Mouse (Mus musculus): ENCODE measurements around the gene Nubp1. TPM values are rescaled to one million over a fixed set of nuclear protein-coding genes. Genes with fewer than 3 reads are reported as not detected.

The Nubp1 gene
- total and polyA plus RNA-seq, 3 experiments: 152 to 169 (median 162) TPM

DNA sequence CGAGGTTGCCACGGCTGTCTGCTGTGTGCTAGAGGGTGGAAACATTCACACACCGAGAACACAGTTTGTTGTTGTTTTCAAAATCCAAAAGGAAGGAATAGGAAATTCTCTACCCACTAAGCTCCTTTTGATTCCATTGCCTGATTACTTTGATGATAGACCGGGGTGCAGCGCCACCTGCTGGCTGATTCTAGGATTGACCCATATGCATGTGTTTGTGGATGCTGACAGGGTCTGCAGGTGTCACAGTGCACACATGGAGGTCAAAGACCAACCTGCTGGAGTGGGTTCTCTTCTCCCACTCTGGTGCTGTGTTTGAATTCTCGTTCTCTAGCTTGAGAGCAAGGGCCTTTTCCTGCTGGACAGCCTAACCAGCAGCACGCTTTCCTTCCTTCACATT is 12.6 kb upstream of the Nubp1 start (continued):
- peak; percentile 70 for TF ChIP-seq ZC3H11A (IDR thresholded peaks at IDR 0.05; ENCODE audit: low read depth, low read length)
- TF ChIP-seq POLR2A (IDR thresholded peaks at IDR 0.05; ENCODE audit: low read depth, low read length): no peak
- TF ChIP-seq BHLHE40 (IDR thresholded peaks at IDR 0.05; ENCODE audit: low read depth, low read length): no peak
- no peak for TF ChIP-seq GABPA (IDR thresholded peaks at IDR 0.05; ENCODE audit: insufficient replicate concordance, low read depth, low read length)
- TF ChIP-seq CHD2 (IDR thresholded peaks at IDR 0.05; ENCODE audit: low read length): no peak
- no peak for TF ChIP-seq MXI1 (IDR thresholded peaks at IDR 0.05; ENCODE audit: low read depth, low read length)
- TF ChIP-seq MEF2A (IDR thresholded peaks at IDR 0.05; ENCODE audit: borderline replicate concordance, low read depth, low read length): peak; percentile 24; the same call in 1 of the 2 replicates
- no peak for TF ChIP-seq TBP (conservative IDR thresholded peaks at IDR 0.05; ENCODE audit: low read depth, low read length)
- TF ChIP-seq MYC (IDR thresholded peaks at IDR 0.05; ENCODE audit: low read depth, low read length): peak; percentile 66; the same call in 1 of the 2 replicates
- peak; percentile 90 for TF ChIP-seq RAD21 (IDR thresholded peaks at IDR 0.05; ENCODE audit: low read depth, low read length)
- 0 out of 2 replicates have a peak, but pooled peaks have one; percentile 4 for TF ChIP-seq ZNF384 (IDR thresholded peaks at IDR 0.05; ENCODE audit: low read depth, low read length)
- TF ChIP-seq JUND (conservative IDR thresholded peaks at IDR 0.05; ENCODE audit: low read depth, low read length): no peak
- TF ChIP-seq ZKSCAN1 (IDR thresholded peaks at IDR 0.05; ENCODE audit: borderline replicate concordance, low read depth, low read length): no peak

DNA sequence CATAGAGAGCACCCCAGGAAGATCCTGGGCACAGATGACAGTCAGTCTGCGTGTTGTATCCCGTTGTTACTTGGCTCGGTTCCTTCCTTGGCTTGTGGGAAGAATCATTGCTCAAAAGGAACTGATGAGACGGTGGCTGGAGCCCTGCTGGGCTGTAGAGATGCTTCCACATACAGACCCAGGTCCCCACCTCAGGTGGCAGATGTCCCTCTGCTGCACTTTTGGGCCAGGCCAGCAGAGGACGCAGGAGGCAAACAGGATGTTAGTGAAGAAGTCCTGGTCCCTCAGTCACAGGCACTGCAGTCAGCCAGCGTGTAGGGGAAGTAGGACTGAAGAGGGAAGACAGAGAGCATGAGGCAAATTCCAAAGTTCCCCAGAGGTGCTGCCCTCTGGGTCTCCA is 4.2 kb downstream of the Nubp1 start:
- in situ Hi-C loops (cut with MboI; ENCODE audit: low pct_ligation_motif_present, low pct_unique_long_range_greater_than_20kb, low sequenced_read_pairs) (loop anchor here (5.0 kb wide), 1 partner anchor 101 kb away; no protein-coding TSS in a partner anchor), dilution Hi-C loops (cut with MboI; ENCODE audit: extremely low pct_ligation_motif_present, extremely low pct_unique_long_range_greater_than_20kb, low sequenced_read_pairs) (no loop called here)
- H3K36me3 ChIP-seq (replicated peaks in 1 of 2; ENCODE audit: control insufficient read depth in 1 of 2, insufficient read depth in 1 of 2, low read length in 1 of 2): peaks cover 72 to 81% of the 10 kb centered on the region in 2 experiments
- no peak overlapping the region for H3K4me2 ChIP-seq (ENCODE audit: insufficient read depth, low read depth, poor library complexity, severe bottlenecking)
- no peak overlapping the region for H3K9ac ChIP-seq (ENCODE audit: insufficient read depth, low read depth)
- no peak overlapping the region for H3K27ac ChIP-seq (ENCODE audit: insufficient read depth, low read depth)
- H3K4me1 ChIP-seq (ENCODE audit: control insufficient read depth in 1 of 2, insufficient read depth in 2 of 2): peaks cover 30 to 88% of the 10 kb centered on the region in 2 experiments
- peaks cover 14% of the 10 kb centered on the region for H3K79me2 ChIP-seq (replicated peaks; ENCODE audit: control insufficient read depth, extremely low read depth, insufficient read depth, poor library complexity, severe bottlenecking)
- no peak overlapping the region for H3K4me3 ChIP-seq (replicated peaks in 1 of 3; ENCODE audit: low read depth in 2 of 3, low read length in 2 of 3, poor library complexity in 1 of 3)
- peak; percentile 91 for DNase-seq (ENCODE audit: extremely low read depth)
- H3K9me3 ChIP-seq (replicated peaks; ENCODE audit: low read length): peaks cover 7% of the 10 kb centered on the region
- no peaks in the 10 kb centered on the region for H3K27me3 ChIP-seq (replicated peaks)
- TF ChIP-seq KAT2A (IDR thresholded peaks at IDR 0.05; ENCODE audit: insufficient replicate concordance, low read length) (no peak), BHLHE40 (IDR thresholded peaks at IDR 0.05; ENCODE audit: low read depth, low read length) (0 out of 2 replicates have a peak, but pooled peaks have one; percentile 7), PAX5 (IDR thresholded peaks at IDR 0.05; ENCODE audit: low read length) (no peak), RCOR1 (conservative IDR thresholded peaks at IDR 0.05; ENCODE audit: low read depth, low read length) (no peak), CHD2 (IDR thresholded peaks at IDR 0.05; ENCODE audit: low read length) (no peak), E2F4 (IDR thresholded peaks at IDR 0.05; ENCODE audit: insufficient replicate concordance, low read depth, low read length) (no peak), MYC (IDR thresholded peaks at IDR 0.05; ENCODE audit: low read depth, low read length) (no peak), IRF4 (IDR thresholded peaks at IDR 0.05; ENCODE audit: low read depth, low read length) (0 out of 2 replicates have a peak, but pooled peaks have one; percentile 21), ZC3H11A (IDR thresholded peaks at IDR 0.05; ENCODE audit: low read depth, low read length) (peak; percentile 90), JUN (IDR thresholded peaks at IDR 0.05; ENCODE audit: insufficient read depth, low read depth, low read length) (no peak), MAFK (IDR thresholded peaks at IDR 0.05; ENCODE audit: insufficient replicate concordance, low read length) (no peak), GABPA (IDR thresholded peaks at IDR 0.05; ENCODE audit: insufficient replicate concordance, low read depth, low read length) (no peak), RAD21 (IDR thresholded peaks at IDR 0.05; ENCODE audit: low read depth, low read length) (peak; percentile 93), ZMIZ1 (IDR thresholded peaks at IDR 0.05; ENCODE audit: low read depth, low read length) (no peak), POLR2A (IDR thresholded peaks at IDR 0.05; ENCODE audit: low read depth, low read length) (no peak), CTCF (conservative IDR thresholded peaks at IDR 0.05 in 1 of 2, IDR thresholded peaks at IDR 0.05 in 1 of 2; ENCODE audit: low read depth in 2 of 2, low read length in 2 of 2) (peak; percentile 91 to 95), JUND (conservative IDR thresholded peaks at IDR 0.05; ENCODE audit: low read depth, low read length) (no peak), USF1 (IDR thresholded peaks at IDR 0.05; ENCODE audit: low read depth, low read length) (no peak), USF2 (conservative IDR thresholded peaks at IDR 0.05; ENCODE audit: low read depth, low read length) (no peak), EP300 (IDR thresholded peaks at IDR 0.05; ENCODE audit: low read length) (no peak), HCFC1 (IDR thresholded peaks at IDR 0.05; ENCODE audit: low read depth, low read length) (no peak), MEF2A (IDR thresholded peaks at IDR 0.05; ENCODE audit: borderline replicate concordance, low read depth, low read length) (peak; percentile 40), MAZ (IDR thresholded peaks at IDR 0.05; ENCODE audit: low read depth, low read length) (no peak), MAX (IDR thresholded peaks at IDR 0.05; ENCODE audit: low read length) (peak; percentile 31; the same call in 1 of the 2 replicates), NRF1 (IDR thresholded peaks at IDR 0.05; ENCODE audit: low read depth, low read length) (no peak), ZNF384 (IDR thresholded peaks at IDR 0.05; ENCODE audit: low read depth, low read length) (no peak), ETS1 (conservative IDR thresholded peaks at IDR 0.05; ENCODE audit: low read depth, low read length) (no peak), ELF1 (IDR thresholded peaks at IDR 0.05; ENCODE audit: low read depth, low read length) (peak; percentile 24; the same call in 1 of the 2 replicates), MXI1 (IDR thresholded peaks at IDR 0.05; ENCODE audit: low read depth, low read length) (no peak; the same call in 1 of the 2 replicates), POLR2AphosphoS2 (IDR thresholded peaks at IDR 0.05; ENCODE audit: low read depth, low read length) (no peak; the same call in 1 of the 2 replicates), CHD1 (IDR thresholded peaks at IDR 0.05; ENCODE audit: low read depth, low read length) (no peak), UBTF (IDR thresholded peaks at IDR 0.05; ENCODE audit: low read depth, low read length) (no peak), SMC3 (IDR thresholded peaks at IDR 0.05; ENCODE audit: low read depth, low read length) (peak; percentile 93)
